Mouse (Mus musculus) C2C12 (cell line): ENCODE measurements around the gene Ift122.

Experiments used
- CEBPB ChIP-seq: IDR thresholded peaks from one replicate; pipeline ENCODE4 v1.6.1; 2011; ENCODE audit warnings: low read depth, mild to moderate bottlenecking, control low read depth, moderate library complexity
- CTCF ChIP-seq: IDR thresholded peaks from one replicate; pipeline ENCODE4 v1.5.1; 2011; ENCODE audit not compliant: control insufficient read depth, insufficient read depth, insufficient read length
- MAX ChIP-seq: IDR thresholded peaks from one replicate; pipeline ENCODE4 v1.6.1; 2011; ENCODE audit warnings: mild to moderate bottlenecking, control low read depth
- MYOG ChIP-seq: IDR thresholded peaks from one replicate; pipeline ENCODE4 v1.6.1; 2011; ENCODE audit not compliant: control insufficient read depth, insufficient read length; ENCODE audit errors: extremely low read depth

GRCm38 (mm10) chr6:115958445-115958844, 105.2 kb downstream of the Ift122 start:
- TF ChIP-seq CTCF (no peak), MAX (no peak), CEBPB (no peak), MYOG (no peak)
